In genomic region chr9:122701817-122702216, GRCm38 (mm10) we compare ENCODE assay signal across 9 mouse cellular contexts. TPM values are rescaled to one million over a fixed set of nuclear protein-coding genes. Genes with fewer than 3 reads are reported as not detected.
DNase-seq lines count a peak whose midpoint lies in the region.
"Had no signal": no experiment of that assay in that cellular context is flagged by ENCODE, and none has a peak within 500 bp of the region (broad histone marks: within the 10 kb centered on the region; RNA-seq: fewer than 3 reads in every experiment).

No protein-coding gene starts in this region.

- DNase-seq in heart, postnatal 4 days: peak; percentile 64
- DNase-seq in heart, adult 8-10 months (ENCODE audit: low spot score): no peak
- DNase-seq in urinary bladder, postnatal 25 days (ENCODE audit: low spot score): peak; percentile 8
- DNase-seq in urinary bladder, postnatal 4 days (ENCODE audit: low spot score in 2 of 2): no peak
- DNase-seq in induced T-regulatory cell, adult 2 months (ENCODE audit: low read depth): peak; percentile 26
- DNase-seq in layer of hippocampus, adult 9-10 months (ENCODE audit: low spot score): no peak
- no peak for DNase-seq in gastrocnemius, postnatal 14 days
- no peak for DNase-seq in left cerebral cortex, postnatal 10 days (ENCODE audit: extremely low spot score in 1 of 2, low spot score in 2 of 2)

- intact Hi-C loops in gastrocnemius, postnatal 14 days (cut with DNase I; ENCODE audit: low total_unique reads): no loop called here
- intact Hi-C loops in left cerebral cortex, postnatal 10 days (cut with DNase I): no loop called here

RNA-seq across cellular contexts. Expression of gene Topaz1, which starts 45.3 kb away (rescaled TPM):
- not detected for total RNA-seq in heart, postnatal 4 days (2021)
- not detected for total RNA-seq in heart, adult 8-10 months (2022)
- total RNA-seq in gastrocnemius, postnatal 14 days (2021): not detected
- total RNA-seq in left cerebral cortex, postnatal 10 days (2021): not detected
- total RNA-seq: layer of hippocampus, adult 8-10 months had no signal

Comparison
In these comparisons a context has a peak if more than half of its experiments do, and no peak if none do; other contexts are left out.
1. DNase-seq: peak in heart, postnatal 4 days (single experiment), urinary bladder, postnatal 25 days (single experiment) and induced T-regulatory cell, adult 2 months (single experiment); none in heart, adult 8-10 months (single experiment), urinary bladder, postnatal 4 days (0 of 2), layer of hippocampus, adult 9-10 months (single experiment), gastrocnemius, postnatal 14 days (single experiment) and left cerebral cortex, postnatal 10 days (0 of 2).